Mouse (Mus musculus): ENCODE measurements around the gene Dhcr7. TPM values are rescaled to one million over a fixed set of nuclear protein-coding genes. Genes with fewer than 3 reads are reported as not detected.

The Dhcr7 gene
- polyA plus RNA-seq, 1 experiment: 42.9 TPM

GRCm38 (mm10) chr7:143821241-143821640 is 1.7 kb upstream of the Dhcr7 start:
- H3K4me3 ChIP-seq (ENCODE audit: control insufficient read depth, low read depth, low read length): no peak overlapping the region
- no peaks in the 10 kb centered on the region for H3K27me3 ChIP-seq (ENCODE audit: control insufficient read depth, insufficient read depth, low read length)
- no peak overlapping the region for H3K27ac ChIP-seq (ENCODE audit: control insufficient read depth, insufficient read depth, low read depth, low read length)
- no peaks in the 10 kb centered on the region; the same call in 1 of the 2 replicates for H3K36me3 ChIP-seq (ENCODE audit: control insufficient read depth, insufficient read depth, low read length)
- TF ChIP-seq CTCF (IDR thresholded peaks at IDR 0.05; ENCODE audit: control insufficient read depth, insufficient read depth, insufficient replicate concordance, low read depth, low read length) (no peak), POLR2A (IDR thresholded peaks at IDR 0.05; ENCODE audit: control insufficient read depth, low read depth, low read length) (no peak)
- H3K4me1 ChIP-seq (ENCODE audit: control insufficient read depth, insufficient read depth, low read length): peaks cover 9% of the 10 kb centered on the region

- Histone ChIP-seq H3K27ac (ENCODE audit: control insufficient read depth, insufficient read depth, low read depth, low read length) (0 out of 2 replicates have a peak overlapping the region, but pooled peaks have one; percentile 26), H3K4me1 (ENCODE audit: control insufficient read depth, insufficient read depth, low read length) (peaks cover 9% of the 10 kb centered on the region)
- TF ChIP-seq CTCF (IDR thresholded peaks at IDR 0.05; ENCODE audit: control insufficient read depth, insufficient read depth, insufficient replicate concordance, low read depth, low read length) (no peak), POLR2A (IDR thresholded peaks at IDR 0.05; ENCODE audit: control insufficient read depth, low read depth, low read length) (no peak)
Observed at GRCm38 (mm10) chr7:143823266-143823605, 291 bp downstream of the Dhcr7 start.

GRCm38 (mm10) chr7:143826985-143827384 is 4.0 kb downstream of the Dhcr7 start:
- no peak for TF ChIP-seq CTCF (IDR thresholded peaks at IDR 0.05; ENCODE audit: control insufficient read depth, insufficient read depth, insufficient replicate concordance, low read depth, low read length)
- TF ChIP-seq POLR2A (IDR thresholded peaks at IDR 0.05; ENCODE audit: control insufficient read depth, low read depth, low read length): no peak
- Histone ChIP-seq H3K36me3 (ENCODE audit: control insufficient read depth, insufficient read depth, low read length) (no peaks in the 10 kb centered on the region), H3K4me3 (ENCODE audit: control insufficient read depth, low read depth, low read length) (no peak overlapping the region), H3K27ac (ENCODE audit: control insufficient read depth, insufficient read depth, low read depth, low read length) (no peak overlapping the region), H3K27me3 (ENCODE audit: control insufficient read depth, insufficient read depth, low read length) (no peaks in the 10 kb centered on the region), H3K4me1 (ENCODE audit: control insufficient read depth, insufficient read depth, low read length) (peaks cover 15% of the 10 kb centered on the region)

More at GRCm38 (mm10) chr7:143823266-143823605, 291 bp downstream of the Dhcr7 start:
- Histone ChIP-seq H3K4me3 (ENCODE audit: control insufficient read depth, low read depth, low read length) (peak overlapping the region; percentile 89), H3K36me3 (ENCODE audit: control insufficient read depth, insufficient read depth, low read length) (no peaks in the 10 kb centered on the region; the same call in 1 of the 2 replicates), H3K27me3 (ENCODE audit: control insufficient read depth, insufficient read depth, low read length) (no peaks in the 10 kb centered on the region)

DNA sequence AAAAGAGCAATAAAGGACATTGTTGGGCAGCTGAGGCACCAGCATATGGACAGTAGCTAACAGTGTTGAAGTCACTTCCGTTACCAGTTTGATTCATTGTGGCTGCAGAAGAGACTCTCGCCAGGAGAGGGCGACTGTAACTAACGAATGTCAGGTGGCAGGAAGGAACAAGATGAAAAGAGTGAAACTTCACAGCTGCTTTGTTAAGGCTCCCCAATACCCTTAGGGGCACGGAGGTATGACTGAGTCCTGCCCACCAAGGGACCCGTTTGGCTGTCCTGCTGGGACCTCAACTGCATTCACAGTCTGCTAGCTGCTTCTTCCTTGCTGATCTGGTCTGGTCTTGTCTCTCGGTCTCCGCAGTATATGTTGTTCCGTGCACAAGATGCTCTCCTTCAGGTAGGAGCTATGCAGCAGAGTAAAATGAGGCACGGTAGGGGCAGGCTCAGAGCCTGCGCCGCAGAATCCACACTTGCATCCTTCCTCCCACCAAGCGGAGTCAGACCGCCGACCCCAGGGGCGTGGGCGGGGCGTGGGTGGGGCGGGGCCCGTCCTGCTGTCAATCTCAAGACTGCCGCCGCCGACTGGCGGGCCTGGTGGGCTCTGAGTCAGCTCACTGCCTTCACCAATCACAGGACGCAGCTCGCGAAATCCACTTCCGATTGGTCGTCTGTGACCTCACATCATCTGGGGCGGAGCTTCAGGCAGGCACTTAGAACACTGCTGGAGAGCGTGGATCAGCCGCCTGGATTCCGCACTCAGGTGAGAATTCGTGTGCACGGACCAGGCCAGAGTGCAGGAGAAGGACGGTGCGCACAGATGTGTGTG is 6.8 kb downstream of the Dhcr7 start:
- Histone ChIP-seq H3K27me3 (ENCODE audit: control insufficient read depth, insufficient read depth, low read length) (no peaks in the 10 kb centered on the region), H3K36me3 (ENCODE audit: control insufficient read depth, insufficient read depth, low read length) (no peaks in the 10 kb centered on the region), H3K27ac (ENCODE audit: control insufficient read depth, insufficient read depth, low read depth, low read length) (peak overlapping the region; percentile 82), H3K4me1 (ENCODE audit: control insufficient read depth, insufficient read depth, low read length) (peaks cover 8% of the 10 kb centered on the region), H3K4me3 (ENCODE audit: control insufficient read depth, low read depth, low read length) (peak overlapping the region; percentile 94)
- TF ChIP-seq POLR2A (IDR thresholded peaks at IDR 0.05; ENCODE audit: control insufficient read depth, low read depth, low read length): peak; percentile 49
- peak; percentile 30; the same call in 1 of the 2 replicates for TF ChIP-seq CTCF (IDR thresholded peaks at IDR 0.05; ENCODE audit: control insufficient read depth, insufficient read depth, insufficient replicate concordance, low read depth, low read length)

DNA sequence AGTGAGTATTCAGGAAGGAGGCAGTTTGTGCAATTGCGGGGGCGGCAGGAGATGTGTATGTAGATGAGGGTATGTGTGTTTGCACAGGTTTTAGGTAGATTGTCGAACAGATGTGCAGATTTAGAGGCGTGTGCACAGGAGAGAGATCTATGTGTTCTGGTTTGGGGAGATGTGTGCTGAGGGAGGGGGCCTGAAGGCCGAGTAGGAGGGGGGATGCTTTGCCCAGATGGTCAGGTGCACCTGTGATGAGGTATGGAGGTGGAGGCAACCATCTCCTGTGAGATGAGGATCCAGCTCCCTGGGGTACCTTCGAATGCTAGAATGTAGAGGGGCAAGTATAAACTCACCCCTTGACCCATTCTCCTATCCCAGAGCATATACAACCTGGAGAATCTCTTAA is 7.5 kb downstream of the Dhcr7 start:
- Histone ChIP-seq H3K27me3 (ENCODE audit: control insufficient read depth, insufficient read depth, low read length) (no peaks in the 10 kb centered on the region), H3K36me3 (ENCODE audit: control insufficient read depth, insufficient read depth, low read length) (no peaks in the 10 kb centered on the region), H3K4me3 (ENCODE audit: control insufficient read depth, low read depth, low read length) (peak overlapping the region; percentile 94), H3K27ac (ENCODE audit: control insufficient read depth, insufficient read depth, low read depth, low read length) (peak overlapping the region; percentile 44; the same call in 1 of the 2 replicates), H3K4me1 (ENCODE audit: control insufficient read depth, insufficient read depth, low read length) (peaks cover 8% of the 10 kb centered on the region)
- TF ChIP-seq POLR2A (IDR thresholded peaks at IDR 0.05; ENCODE audit: control insufficient read depth, low read depth, low read length): no peak
- no peak for TF ChIP-seq CTCF (IDR thresholded peaks at IDR 0.05; ENCODE audit: control insufficient read depth, insufficient read depth, insufficient replicate concordance, low read depth, low read length)

GRCm38 (mm10) chr7:143832196-143832595 is 9.3 kb downstream of the Dhcr7 start:
- TF ChIP-seq POLR2A (IDR thresholded peaks at IDR 0.05; ENCODE audit: control insufficient read depth, low read depth, low read length) (no peak), CTCF (IDR thresholded peaks at IDR 0.05; ENCODE audit: control insufficient read depth, insufficient read depth, insufficient replicate concordance, low read depth, low read length) (no peak)
- peak overlapping the region; percentile 17; the same call in 1 of the 2 replicates for H3K27ac ChIP-seq (ENCODE audit: control insufficient read depth, insufficient read depth, low read depth, low read length)
- H3K27me3 ChIP-seq (ENCODE audit: control insufficient read depth, insufficient read depth, low read length): no peaks in the 10 kb centered on the region
- H3K4me1 ChIP-seq (ENCODE audit: control insufficient read depth, insufficient read depth, low read length): peaks cover 8% of the 10 kb centered on the region
- no peak overlapping the region for H3K4me3 ChIP-seq (ENCODE audit: control insufficient read depth, low read depth, low read length)
- H3K36me3 ChIP-seq (ENCODE audit: control insufficient read depth, insufficient read depth, low read length): no peaks in the 10 kb centered on the region

- no peak overlapping the region for H3K27ac ChIP-seq (ENCODE audit: control insufficient read depth, insufficient read depth, low read depth, low read length)
- no peak overlapping the region for H3K4me3 ChIP-seq (ENCODE audit: control insufficient read depth, low read depth, low read length)
- peaks cover 8% of the 10 kb centered on the region for H3K4me1 ChIP-seq (ENCODE audit: control insufficient read depth, insufficient read depth, low read length)
- TF ChIP-seq POLR2A (IDR thresholded peaks at IDR 0.05; ENCODE audit: control insufficient read depth, low read depth, low read length) (no peak), CTCF (IDR thresholded peaks at IDR 0.05; ENCODE audit: control insufficient read depth, insufficient read depth, insufficient replicate concordance, low read depth, low read length) (no peak)
- H3K36me3 ChIP-seq (ENCODE audit: control insufficient read depth, insufficient read depth, low read length): no peaks in the 10 kb centered on the region
- H3K27me3 ChIP-seq (ENCODE audit: control insufficient read depth, insufficient read depth, low read length): no peaks in the 10 kb centered on the region
Observed at GRCm38 (mm10) chr7:143832611-143833010, 9.7 kb downstream of the Dhcr7 start.

Data from testis, adult 2 months (tissue).